Mouse (Mus musculus): ENCODE measurements around the gene Rpgr. TPM values are rescaled to one million over a fixed set of nuclear protein-coding genes. Genes with fewer than 3 reads are reported as not detected.

Gene Rpgr
- polyA plus RNA-seq (2012; ENCODE audit: low replicate concordance), result 0.22 and 0.54 TPM in 2 replicates

DNA sequence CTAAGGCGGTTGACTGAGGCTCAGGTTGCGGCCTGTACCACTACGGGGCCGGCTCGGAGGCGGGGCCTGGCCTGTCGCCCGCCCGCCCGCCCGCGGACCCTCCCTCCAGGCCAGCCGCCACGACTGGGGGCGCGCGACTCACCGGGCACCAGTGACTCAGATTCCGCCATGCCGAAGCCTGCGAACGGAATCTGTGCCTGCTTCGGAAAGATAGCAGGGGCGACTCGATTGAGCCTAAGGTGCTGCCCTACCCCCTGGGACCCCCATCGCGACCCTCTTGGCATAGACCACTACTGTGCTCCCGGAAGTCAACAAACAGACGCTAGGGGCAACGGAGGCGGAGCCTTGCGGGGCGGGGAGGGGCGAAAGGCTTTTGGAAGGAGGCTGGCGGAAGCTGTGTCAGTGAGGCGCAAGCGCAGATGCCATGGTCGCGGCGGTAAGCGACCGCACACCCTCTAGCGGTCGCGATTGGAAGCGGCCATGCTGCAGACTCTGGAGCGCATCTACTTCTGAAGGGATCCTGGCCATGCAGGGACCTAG lies at the start of gene Rpgr:
Rpgr (minus strand) TSS at position 511 of the 540 bp plus-strand sequence.

DNA sequence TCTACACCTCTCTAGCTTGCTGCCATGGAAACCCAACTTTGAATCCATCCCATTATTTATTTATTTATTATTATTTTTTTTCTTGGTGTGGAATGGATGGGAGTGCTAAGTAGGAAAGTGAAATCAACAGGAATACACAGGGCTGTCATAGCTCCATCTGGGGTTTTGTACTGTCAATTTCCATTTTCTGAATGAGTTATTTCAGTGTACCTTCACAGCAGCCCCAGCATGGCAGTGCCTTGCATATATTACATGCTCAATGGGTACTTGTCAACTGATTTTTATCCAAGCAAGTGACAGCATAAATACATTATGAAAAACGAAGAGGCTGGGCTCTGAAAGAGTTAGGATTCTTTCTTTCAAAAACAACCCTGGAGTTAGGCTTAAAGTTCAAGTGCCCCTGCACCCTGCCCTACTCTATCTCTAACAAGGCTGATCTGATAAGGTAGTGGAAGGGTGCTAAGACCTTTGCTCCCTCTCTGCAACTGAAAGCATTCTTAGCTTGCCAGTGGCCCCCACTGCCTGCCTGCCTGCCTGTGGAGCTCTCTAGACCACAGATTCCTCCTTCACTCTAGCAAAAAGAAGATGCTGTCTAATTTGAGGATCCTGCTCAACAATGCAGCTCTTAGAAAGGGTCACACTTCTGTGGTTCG lies 35.3 kb upstream of the Rpgr start, which contains the start of gene Otc:
Otc (plus strand) TSS at position 454 of the 653 bp plus-strand sequence.

GRCm38 (mm10) chrX:10117065-10117719 lies 99.5 kb downstream of the Rpgr start, which contains the start of gene Srpx:
Gene Srpx (minus strand): TSS chrX:10117709.

Other genes with a start within 250 kb of the Rpgr start
- gene Srpx, start 99.2 kb downstream of the Rpgr start, polyA plus RNA-seq (2012; ENCODE audit: low replicate concordance), result not detected in 2 replicates
- gene Otc, start 35.4 kb upstream of the Rpgr start, polyA plus RNA-seq (2012; ENCODE audit: low replicate concordance), result not detected in 2 replicates